Mouse (Mus musculus) gastrocnemius, adult 8-10 months (tissue): ENCODE data around the gene Isyna1. TPM values are rescaled to one million over a fixed set of nuclear protein-coding genes. Genes with fewer than 3 reads are reported as not detected.
A peak's percentile ranks its signal among the peaks of the same experiment; 100 is the strongest.

ENCODE experiments used
- DNase-seq, 2 experiments: peaks; one replicate each; pipeline ENCODE4 v3.0.0; 2022; ENCODE audit warnings: low spot score in 2 of 2
- total RNA-seq, 4 experiments: library from RNA; stranded (reverse); gene quantifications; 2 replicates each; pipeline ENCODE4 v1.2.4; 2022

Isyna1 gene
- total RNA-seq, 4 experiments from 2014 or later: 1.9 to 3.4 (median 2.4) TPM

DNA sequence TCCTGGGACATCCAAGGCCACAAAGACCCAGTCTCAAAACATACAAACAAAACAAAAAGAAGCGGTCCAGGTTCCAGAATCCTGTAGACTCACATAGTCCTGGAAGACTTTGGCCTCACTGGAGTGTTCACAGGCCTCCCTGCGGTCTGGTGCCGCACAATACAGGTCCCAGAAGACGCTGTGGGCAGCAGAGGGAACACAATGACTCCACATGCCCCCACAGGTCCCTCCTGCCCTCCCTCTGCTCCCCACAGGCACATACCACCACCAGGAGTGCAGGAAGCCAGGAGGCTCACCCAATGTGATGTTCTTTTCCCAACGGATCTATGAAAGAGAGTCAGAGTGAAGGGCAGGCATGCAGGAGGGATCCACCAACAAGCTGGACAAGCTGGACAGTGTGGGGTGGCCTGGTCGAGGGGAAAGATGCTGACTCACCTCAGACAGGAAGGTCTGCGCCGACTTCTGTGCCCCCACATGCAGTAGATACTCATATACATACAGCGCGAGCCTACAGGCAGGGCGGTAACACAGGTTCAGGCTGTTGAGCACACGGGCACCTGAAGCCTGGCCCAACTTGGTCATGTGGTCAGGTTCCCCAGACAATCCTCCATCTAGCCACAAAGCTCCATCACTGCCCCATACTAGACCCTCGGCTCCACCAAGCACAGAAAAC lies 8.1 kb downstream of the Isyna1 start:
- no peak for DNase-seq

DNA sequence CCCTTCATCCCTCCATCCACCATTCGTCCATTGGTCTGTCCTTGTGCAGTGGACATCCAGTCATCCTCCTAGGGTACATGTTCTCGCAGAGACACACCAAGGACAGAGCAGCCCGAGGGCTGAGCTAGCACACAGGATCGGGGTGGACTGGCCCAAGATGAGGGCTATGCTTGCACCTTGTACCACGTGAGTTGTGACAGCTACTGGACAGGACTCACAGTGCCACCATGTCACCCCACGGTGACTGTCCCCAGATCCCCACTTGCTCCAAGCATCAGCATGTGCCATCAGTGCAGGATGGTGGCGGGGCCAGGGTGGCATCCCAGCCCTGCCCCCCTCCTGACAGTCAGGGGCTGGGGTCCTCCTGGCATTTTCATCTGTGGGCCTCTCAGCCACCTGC lies 10.4 kb downstream of the Isyna1 start:
- no peak for DNase-seq

DNA sequence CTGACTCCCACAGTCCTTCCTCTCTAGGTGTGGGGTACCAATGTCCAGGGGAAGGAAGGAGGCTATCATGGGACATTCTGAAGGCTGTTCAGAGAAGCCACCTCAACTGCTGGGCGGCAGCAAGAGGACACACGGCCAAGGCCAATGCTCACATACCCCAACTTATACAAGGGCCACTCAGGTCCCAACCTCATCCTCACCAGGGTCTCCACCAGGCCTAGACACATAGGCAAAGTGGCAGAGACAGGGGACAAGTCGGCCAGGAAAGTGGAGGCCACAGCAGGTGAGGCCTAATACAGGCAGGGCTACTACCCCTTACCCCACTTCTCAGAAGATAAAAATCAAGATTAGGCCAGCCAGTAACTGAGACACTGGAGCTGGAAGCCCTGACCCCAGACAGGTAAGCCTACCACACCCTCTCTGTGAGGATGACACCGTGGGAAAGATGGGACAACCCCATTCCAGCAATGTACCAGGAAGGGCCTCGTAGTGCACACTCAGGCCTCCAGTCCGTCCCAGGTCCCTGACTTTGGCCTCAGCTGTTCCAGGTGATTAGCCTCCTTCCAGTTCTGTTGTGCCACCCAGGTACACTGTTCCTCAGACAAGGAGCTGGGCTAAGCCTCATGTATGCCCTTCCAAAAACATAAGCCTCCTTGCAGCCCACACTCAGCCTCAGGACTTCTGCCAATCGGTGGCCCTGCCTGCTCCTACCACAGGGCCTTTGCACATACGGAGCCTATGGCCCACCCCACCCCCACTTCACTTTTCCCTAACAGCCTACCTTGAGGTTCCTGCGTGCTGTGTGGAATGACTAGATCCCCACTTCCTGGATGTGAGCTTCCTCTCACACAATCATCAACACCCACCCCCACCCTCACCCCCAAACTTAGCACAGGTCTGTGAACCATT lies 12.0 kb downstream of the Isyna1 start:
- no peak for DNase-seq

DNA sequence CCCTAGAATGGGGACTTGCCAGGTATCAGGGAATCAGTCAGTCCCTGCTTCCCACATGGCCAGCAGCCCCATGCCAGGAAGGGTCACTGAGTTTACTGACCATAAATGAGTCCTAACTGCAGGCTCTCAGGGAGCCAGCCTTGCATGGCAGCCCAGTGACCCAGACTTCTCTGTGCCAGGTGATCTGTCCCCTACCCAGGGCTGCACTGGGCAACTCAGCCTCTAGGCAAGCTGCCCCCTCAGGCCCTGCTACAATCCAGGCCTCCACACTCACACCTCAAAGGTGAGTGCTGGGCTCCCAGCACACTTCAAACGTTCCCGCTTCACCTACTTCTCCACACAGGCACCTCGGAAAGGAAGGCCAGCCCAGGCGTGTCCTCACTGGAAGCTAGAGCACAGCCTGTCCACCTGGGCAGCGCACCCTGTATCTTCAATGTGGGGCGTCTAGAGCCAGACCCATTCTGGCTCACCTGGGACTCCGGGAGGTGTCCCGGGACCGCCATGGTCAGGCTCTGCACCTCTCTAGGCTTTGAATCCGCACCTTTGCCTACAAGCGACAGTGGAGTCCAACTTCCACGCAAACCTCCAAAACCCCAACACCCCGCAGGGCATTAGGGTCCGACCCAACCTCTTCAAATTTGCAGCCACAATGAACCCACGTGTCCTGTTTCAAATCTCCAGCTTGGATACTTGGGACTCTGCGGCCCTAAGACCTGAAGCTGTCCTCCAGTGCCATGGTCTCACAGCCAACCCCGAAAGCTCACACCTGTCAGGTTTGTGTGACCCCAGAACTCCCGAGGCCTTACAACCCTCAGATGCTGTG lies 12.8 kb downstream of the Isyna1 start:
- DNase-seq: no peak

DNA sequence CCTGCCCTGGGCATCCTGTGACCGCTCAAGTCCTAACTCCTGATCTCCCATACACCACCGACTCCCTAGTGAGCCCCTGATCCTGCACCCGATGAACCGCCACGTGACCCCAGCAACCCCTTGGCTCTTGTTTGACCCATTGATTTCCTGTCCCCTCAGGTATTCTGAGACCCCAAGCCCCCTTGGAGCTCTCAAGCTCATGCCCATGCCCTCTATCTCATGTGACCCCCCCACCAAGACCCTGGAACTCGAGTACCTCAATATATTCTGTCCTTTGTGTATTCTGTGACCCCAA lies 13.4 kb downstream of the Isyna1 start:
- DNase-seq: no peak

DNA sequence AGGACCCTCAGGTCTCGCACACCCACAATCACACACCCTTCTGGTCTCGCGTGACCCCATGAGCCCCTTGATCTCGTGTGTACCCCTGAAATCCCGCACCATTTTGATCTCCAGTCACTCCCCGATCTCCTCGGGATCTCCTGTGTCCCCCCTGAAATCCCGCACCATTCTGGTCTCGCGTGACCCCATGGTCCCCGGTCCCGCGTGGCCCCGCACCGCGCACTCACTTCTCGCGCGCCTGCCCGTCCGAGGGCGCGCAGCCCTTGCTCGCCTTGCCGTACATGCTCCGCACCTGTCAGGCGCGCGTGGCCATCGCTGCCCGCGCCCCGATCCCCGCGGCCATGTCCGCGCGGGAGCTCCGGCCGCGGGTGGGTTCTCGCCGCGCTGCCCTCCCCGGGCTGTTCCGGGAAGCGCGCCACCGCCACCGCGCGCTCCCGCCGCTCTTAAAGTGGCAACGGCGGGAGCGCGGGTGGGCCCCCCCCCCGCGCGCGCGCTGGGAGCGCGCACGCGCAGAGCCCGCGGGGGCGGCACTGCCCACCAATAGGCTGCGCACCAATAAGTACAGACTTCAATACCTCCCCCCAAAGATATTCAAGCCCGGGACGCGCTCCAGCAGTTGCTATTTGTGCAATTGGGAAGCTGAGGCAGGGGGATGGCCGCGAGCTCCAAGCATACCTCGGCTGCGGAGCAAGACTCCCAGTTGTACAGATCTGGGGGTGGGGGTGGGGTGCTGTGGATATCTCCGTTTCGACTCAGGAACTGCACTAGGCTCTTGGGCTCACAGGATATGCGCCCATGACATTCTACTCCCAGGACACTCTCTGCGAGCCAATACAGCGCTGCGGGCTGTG lies 13.9 kb downstream of the Isyna1 start:
- DNase-seq: peak in 1 of 2 experiments; percentile 53

DNA sequence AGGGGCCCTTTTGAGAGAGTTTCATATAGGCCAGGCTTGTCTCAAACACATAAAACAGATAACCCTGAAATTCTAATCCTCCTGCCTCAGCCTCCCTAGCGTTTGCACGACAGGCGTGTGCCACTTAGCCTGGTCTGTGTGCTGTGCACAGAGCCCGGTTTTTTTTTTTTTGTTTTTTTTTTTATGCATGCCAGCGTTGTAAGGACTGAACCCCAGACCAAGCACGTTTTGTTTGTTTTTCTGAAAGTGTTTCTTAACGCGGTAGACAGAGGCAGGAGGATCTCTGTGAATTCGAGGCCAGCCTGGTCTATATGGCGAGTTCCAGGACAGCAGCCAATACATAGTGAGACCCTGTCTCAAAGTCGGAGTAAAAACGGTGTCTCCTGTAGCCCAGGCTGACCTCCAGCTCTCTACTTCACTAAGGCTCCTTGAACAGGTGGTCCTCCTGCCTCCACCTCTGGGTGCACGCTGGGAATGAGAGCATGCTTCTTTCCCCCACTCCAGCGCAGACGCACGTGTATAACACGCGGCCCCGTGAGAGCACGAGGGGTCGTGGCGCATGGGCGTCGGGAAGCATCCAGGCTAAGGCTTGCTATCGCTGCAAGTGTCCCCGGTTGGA lies 14.7 kb downstream of the Isyna1 start, which contains the start of gene Ssbp4:
Gene Ssbp4 (minus strand): TSS at position 124 of the 619 bp plus-strand sequence.
- DNase-seq: no peak

DNA sequence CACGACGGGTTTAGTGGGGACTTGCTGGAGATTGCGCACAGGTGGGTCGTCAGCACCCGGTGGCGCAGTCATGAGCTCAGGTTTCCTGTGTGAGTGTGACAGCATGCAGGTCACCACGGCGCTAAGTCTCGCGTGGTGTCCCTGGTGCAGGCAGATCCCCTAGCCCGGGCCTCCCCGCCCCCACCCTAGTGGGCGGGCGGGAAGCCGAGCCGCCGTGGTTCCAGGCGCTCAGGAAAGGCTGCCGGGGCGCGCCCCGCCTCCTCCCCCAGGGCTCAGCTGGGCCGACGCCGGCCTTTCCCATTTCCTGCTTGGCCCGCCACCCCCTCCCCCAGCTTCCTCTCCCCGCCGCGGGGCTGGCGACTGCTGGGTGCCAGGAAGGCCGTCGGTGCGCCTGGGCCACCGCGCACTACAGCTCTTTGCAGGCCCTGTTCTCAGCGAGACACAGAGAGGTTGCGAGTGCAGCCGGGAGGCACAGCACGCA lies 15.2 kb downstream of the Isyna1 start:
- peak; percentile 78 to 87 for DNase-seq

DNA sequence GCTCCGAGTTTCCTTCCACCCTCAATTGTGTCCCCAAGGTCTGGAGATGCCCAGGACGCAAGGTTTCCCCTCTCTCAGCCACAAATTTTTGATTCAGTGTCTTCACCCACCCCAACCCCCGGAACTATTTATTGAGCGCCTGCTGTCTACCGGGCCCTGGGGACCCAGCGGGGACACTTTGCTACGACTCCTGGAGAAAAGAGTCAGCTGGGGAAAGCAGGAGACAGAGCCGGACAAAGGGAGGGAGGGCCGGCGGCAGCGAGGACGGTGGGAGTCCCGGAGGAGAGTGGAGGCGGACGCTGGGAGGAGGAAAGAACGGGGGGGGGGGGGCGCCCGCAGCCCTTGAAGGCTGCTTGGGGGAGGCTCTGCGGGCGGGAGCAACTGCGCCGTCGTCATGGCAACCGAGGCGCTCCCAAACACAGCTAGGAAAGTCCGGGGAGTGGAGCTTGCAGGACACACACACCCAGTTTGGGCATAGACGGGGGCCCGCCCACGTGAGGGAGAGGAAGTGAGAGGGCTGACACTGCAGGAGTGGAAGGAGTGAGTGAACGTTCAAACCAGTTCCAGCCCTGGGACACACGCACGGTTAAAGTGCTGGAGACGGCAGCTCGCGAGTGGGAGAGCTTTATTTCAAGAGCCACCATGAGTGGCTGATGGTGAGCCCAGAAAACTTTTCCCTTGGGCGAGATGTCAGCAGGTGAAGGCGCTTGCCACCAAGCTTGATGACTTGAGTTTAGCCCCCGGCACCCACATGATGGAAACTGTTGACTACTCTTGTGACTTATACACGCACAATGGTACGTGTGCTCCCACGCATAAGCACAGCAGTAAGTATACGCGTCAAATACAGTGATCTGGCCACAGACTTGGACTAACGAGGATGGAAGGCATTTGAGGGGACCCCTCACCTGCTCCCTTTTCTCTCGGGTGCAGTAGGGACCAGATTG lies 15.9 kb downstream of the Isyna1 start:
- peak; percentile 80 to 90 for DNase-seq

DNA sequence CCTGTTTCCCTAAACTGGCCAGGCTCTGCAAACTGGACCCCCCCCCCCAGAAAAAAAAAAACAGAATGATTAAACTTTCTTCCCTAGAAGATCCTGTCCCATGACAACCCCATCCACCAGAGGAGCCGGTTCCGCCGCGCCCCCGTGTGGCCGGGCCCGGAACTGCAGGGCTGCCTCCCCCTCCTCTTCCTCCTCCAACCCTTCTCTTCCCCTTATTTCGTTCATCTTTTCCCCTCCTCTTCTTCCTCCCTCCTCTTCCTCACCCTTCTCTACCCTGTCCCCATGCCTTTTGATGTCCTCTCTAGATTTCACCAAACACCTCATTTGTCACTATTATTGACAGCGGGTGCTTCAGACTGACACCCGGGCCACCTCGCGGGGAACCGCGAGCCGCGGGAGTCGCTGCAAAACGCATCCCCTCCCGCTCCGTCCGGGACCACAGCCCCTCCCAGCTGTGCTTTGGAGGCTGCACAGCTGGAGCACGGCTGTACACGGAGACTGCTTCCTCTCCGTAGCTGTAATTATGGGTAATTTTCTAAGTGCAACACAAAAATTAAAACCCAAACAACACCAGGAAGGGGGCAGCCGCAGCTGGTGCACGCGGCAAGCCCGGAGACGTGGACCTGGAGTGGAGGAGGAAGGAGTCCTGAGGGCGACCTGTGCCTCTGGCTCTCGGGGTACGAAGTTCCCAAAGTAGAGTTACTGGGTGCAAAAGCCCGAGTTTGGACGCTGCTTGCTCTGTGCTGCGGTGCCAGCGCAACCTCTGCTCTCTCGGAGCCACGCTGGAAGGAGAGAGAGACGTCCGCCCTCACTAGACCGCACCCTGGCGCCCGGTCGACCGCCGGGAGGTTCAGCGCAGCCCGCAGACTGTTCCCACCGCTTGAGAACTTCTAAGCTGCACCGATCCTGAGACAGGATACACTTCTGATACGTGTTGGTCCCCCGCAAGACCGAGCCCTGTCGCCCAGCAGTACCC lies 16.9 kb downstream of the Isyna1 start:
- peak; percentile 74 to 82 for DNase-seq

DNA sequence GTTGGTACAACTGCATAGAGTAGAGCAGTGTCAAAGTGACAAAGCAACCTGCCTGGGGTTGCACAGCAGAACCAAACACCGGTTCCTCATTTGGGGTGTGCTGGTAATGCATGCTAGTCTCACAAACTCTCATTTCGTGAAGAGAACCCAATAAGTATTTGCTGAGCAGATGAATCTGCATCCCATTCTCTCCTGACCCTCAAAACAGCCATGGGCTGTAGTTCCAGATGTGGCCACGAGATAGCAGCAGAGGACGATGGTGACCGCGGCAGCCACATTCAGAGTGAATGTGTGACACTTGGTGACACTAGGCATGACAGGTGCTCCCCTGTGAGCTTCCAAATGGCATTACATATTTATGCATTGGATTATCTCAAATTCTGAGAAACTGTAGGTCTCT lies 17.7 kb downstream of the Isyna1 start:
- peak; percentile 74 to 78 for DNase-seq

DNA sequence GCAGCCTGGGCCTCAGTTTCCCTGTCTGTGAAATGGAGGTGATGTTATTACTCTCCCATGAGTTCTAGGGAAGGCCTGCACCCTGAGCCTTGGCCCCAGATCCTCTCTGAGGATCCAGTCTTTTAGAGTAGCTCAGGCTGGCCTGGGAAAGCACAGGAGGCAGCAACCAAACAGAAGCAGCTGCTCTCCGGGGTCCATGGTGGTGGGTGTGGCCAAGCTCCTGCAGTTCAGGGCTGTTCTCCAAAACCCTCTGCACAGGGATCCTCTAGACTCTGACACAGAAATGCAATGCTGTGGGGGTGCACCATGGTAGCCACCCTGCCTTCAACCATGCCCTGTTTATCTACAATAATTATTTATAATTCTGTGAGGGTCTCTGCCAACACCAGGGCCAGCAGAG lies 19.6 kb downstream of the Isyna1 start:
- DNase-seq: no peak

DNA sequence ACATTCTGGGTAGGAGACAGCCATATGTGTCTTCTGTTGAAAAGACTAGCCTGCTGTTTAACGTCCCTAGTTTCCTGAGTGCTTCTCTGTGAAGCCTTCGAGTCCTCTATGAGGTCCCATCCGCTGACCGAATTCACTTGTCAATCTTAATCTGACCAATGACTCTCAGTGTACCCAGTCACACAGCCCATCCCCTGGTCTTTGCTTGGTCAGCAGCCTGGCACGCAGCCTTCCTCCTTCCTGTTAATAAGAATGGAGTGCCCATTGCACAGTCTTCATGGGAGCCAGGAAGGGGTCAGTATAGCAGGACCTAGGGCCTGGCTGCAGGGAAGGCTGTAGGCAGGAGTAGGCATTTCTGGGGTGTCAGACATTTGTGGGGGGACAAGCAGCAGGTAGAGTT lies 20.3 kb downstream of the Isyna1 start:
- DNase-seq: no peak

DNA sequence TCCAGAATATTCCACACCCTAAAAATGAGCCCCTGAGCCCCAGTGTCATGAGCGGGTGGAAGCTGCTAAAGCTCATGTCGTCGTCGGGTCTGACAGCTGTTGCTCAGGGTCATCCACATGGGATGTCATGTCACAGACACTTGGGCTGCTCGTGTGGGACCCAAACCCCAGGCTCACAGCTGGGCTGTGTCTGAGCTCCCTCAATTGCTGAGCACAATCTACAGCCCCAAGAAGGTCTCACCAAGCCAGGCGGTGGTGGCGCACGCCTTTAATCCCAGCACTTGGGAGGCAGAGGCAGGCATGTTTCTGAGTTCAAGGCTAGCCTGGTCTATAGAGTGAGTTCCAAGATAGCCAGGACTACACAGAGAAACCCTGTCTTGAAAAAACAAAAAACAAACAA lies 21.1 kb downstream of the Isyna1 start:
- no peak for DNase-seq

DNA sequence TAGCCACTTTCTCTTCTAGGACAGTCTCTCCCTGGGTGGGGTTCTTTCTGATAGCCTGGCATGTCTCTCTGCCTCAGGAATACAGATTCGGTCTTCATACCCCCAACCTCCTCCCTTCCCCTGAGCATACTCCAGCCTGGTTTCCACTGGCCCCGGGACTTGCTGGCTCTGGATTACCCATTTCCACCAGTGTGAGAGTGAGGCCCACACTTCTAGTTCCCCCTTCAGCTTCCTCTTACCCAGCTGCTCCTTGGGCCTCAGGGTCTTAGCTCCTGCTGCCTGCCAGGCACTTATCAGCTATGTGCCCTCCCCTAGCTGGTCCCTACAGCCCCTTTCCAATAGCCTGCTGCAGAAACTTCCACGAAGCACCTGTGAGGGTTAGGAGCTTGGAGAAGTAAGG lies 21.7 kb downstream of the Isyna1 start, which contains the start of gene Lrrc25:
Gene Lrrc25 (plus strand): TSS at position 262 of the 400 bp plus-strand sequence.
- no peak for DNase-seq

DNA sequence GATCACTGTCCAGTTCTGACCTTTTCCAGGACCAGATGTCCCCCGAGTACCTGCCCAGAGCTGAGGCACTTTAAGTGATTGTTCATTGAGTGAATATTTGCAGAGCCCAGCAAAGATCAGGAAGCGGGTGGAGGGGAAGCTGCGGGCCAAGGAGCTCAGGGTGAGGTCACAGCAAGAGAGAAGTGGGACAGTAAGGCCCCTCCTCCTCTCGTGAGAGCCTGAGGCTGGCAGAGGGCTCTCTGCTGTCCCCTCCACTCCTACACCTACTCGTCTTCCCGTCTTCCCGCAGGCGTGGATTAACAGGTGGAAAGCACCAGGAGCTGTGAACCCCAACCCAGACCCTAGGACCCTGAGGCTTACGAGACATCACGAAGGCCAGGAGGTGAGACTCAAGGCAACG lies 22.5 kb downstream of the Isyna1 start:
- no peak for DNase-seq

DNA sequence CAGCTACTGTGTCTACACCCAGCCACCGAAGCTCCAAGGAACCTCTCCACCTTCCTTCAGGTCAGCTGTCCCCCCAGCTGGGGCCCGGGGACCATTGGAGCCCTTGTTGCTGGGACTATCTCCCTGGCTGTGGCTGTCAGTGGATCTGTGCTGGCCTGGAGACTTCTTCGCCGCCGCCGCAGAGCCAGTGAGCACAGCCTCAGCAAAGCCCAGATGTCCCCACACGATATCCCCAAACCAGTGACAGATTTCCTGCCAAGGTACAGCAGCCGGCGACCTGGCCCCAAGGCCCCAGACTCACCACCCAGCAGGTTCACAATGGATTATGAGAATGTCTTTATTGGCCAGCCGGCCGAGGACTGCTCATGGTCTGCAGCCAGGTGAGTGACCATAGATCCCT lies 23.8 kb downstream of the Isyna1 start:
- DNase-seq: no peak

DNA sequence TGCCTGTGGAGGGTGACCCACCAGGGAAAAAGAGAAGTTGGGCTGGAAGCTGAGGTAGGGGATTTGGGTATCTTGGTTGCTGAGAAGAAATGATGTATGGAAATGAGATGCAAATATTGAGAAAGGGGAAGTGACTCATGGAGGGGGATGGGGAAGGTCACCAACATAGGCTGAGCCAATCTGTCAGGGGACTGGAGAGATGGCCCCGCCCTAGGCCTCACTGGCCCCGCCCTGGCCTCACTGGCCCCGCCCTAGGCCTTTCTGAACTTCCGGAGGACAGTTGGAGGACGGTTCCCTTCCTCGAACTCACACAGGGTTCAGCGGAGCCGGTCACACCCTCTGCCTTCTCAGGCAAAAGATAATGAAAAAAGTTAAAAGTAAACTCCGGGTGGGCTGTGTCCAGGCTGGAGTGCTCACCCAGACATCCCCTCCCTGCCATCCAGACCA lies 24.7 kb downstream of the Isyna1 start:
- no peak for DNase-seq
